Mouse (Mus musculus) MEL-GATA-1-ER (cell line): ENCODE results near the gene Pkd1.

ENCODE experiments used
- DNase-seq: peaks from one replicate; pipeline ENCODE4 v3.0.0-alpha.2; 2012; ENCODE audit warnings: low read depth; ENCODE audit errors: extremely low read depth

Pkd1 gene

DNA sequence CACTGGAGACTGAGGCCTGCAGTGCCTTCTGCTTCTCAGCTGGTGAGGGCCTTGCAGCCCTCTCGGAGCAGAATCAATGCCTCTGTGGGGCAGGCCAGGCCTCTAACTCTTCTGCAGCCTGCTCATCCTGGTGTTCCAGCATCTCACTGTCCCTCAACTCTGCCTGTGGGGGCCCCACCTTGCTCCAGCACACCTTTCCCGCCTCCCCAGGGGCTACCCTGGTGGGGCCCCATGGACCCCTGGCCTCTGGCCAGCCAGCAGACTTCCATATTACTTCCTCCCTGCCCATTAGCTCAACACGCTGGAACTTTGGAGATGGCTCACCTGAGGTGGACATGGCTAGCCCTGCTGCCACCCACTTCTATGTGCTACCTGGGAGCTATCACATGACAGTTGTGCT lies 15.5 kb downstream of the Pkd1 start:
- DNase-seq = no peak

DNA sequence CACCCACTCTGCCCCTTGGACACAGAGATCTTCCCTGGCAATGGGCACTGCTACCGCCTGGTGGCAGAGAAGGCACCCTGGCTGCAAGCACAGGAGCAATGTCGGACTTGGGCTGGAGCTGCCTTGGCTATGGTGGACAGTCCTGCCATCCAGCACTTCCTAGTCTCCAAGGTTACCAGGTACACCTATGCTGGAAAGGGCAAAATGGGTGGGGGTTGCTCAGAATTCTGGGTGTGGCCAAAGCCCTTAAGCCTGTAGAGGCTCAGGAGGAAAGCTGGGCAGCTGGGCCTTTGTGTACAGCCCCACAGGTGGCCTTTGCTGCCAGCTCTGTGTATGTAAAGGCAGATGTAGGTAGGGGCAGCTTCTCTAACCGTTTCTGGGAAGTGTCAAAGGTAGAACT lies 16.2 kb downstream of the Pkd1 start:
- no peak for DNase-seq

DNA sequence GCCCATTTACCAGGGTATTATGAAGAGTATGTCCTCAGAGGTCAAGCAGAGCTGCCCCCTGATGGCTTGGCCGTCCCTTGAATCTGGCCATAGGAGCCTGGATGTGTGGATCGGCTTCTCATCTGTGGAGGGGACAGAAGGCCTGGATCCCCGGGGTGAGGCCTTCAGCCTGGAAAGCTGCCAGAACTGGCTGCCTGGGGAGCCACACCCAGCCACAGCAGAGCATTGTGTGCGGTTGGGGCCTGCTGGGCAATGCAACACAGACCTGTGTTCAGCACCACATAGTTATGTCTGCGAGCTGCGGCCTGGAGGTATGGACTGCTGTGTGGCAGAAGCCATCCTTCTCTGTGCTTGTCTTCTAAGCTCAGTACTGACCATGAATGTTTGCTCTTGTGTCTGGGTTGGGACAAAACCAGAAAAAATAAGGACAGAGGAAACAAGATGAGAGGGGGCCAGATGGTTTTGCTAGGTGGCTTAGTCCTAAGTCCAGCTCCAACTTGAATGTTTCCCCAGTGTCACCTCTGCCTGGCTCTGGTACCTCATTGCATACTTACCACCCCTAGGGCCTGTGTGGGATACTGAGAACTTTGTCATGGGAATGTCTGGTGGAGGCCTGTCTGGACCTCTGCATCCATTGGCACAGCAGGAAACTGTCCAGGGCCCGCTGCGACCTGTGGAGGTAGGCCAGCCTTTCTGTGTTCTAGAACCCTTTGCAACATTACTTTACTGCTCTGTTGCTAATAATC lies 17.6 kb downstream of the Pkd1 start:
- DNase-seq = peak; percentile 54

DNA sequence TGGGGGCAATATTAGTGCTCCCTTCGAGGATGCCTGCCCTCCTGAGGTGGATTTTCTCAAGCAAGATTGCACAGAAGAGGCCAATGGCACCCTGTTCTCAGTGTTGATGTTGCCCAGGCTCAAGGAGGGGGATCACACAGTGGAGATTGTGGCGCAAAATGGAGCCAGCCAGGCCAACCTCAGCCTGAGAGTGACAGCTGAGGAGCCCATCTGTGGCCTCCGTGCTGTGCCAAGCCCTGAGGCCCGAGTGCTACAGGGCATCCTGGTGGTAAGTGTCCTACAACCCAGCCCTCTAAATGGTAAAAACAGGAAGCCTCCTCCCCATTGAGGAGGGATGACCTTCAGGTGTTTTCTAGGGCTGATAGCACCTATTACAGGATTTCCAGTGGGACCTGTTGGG lies 20.2 kb downstream of the Pkd1 start:
- DNase-seq = no peak

DNA sequence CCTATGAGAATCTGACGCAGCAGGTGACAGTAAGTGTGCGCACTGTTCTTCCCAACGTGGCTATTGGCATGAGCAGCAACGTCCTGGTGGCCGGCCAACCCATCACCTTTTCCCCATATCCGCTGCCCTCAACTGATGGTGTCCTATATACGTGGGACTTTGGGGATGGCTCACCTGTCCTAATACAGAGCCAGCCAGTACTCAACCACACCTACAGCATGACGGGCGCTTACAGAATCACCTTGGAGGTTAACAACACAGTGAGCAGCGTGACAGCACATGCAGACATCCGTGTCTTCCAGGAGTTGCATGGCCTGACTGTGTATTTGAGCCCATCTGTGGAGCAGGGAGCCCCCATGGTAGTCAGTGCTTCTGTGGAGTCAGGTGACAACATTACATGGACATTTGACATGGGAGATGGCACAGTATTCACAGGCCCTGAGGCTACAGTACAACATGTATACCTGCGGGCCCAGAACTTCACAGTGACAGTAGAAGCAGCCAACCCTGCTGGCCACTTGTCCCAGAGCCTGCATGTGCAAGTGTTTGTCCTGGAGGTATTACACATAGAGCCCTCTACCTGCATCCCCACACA lies 23.1 kb downstream of the Pkd1 start:
- DNase-seq = no peak

DNA sequence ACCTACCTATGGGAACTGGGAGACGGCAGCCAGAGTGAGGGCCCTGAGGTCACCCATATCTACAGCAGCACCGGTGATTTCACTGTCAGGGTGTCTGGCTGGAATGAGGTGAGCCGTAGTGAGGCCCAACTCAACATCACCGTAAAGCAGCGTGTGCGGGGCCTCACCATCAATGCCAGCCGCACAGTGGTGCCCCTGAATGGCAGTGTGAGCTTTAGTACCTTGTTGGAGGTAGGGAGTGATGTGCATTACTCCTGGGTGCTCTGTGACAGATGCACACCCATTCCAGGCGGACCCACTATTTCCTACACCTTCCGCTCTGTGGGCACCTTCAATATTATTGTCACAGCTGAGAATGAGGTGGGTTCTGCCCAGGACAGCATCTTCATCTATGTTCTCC lies 24.2 kb downstream of the Pkd1 start:
- DNase-seq = no peak

DNA sequence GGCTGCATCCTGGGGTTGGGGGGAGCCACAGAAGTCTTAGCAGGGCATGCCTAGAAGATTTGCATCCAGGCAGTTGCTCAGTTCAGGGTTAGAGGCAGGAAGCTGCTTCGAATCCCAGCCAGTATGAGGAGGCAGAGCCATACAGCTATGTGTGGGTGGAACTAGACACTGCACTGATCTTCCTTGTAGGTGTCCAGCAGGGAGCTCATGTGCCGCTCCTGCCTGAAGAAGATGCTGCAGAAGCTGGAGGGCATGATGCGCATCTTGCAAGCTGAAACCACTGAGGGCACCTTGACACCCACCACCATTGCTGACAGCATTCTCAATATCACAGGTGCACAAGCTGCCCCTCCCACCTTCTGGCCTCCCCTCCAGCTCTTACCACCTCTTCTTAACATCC lies 29.9 kb downstream of the Pkd1 start:
- no peak for DNase-seq

DNA sequence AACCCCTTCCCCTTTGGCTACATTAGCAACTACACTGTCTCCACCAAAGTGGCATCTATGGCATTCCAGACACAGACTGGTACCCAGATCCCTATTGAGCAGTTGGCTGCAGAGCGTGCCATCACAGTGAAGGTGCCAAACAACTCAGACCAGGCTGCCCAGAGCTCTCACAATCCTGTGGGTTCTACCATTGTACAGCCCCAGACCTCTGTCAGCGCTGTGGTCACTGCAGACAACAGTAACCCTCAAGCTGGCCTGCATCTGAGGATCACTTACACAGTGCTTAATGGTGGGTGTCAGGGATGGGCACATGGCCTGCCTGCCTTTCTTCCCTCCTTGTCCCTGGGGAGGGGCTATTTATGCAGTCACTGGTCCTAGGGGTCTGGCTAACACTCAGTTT lies 30.7 kb downstream of the Pkd1 start:
- DNase-seq = no peak

DNA sequence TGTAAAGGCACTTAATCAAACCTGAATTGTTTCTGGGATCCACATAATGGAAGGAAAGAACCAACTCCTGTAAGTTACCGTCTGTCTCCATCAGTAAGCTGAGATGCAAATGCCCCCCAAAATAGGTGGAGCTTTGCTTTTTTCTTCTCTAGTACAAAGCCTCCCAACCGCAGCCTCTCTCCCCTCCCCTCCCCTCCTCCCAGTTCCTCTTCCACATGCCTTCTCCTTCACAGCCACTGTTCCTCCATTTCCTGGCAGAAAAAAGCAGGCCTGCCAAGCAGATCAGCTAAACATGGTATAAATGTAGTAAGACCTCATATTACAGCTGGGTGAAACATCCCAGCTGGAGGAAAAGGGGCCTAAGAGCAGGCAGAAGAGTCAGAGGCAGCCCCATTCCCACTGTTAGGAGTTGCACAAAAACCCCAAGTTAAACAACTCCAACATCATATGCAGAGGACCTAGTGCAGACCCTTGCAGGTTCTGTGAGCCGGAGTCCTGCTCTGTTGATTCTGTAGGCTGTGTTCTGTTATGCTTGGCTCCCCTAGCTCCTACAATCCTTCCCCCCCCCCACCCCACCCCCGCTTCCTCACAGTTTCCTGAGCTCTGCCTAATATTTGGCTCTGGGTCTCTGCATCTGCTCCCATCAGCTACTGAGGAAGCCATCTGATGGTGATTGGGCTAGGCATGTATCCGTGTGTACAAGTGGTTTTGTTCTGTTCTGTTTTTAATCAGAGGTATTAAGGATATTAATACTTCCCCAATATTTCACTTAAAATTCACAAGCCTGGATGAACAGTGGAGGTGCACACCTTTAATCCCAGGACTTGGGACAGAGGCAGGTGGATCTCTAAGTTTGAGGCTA lies 34.2 kb downstream of the Pkd1 start:
- DNase-seq = peak; percentile 25

DNA sequence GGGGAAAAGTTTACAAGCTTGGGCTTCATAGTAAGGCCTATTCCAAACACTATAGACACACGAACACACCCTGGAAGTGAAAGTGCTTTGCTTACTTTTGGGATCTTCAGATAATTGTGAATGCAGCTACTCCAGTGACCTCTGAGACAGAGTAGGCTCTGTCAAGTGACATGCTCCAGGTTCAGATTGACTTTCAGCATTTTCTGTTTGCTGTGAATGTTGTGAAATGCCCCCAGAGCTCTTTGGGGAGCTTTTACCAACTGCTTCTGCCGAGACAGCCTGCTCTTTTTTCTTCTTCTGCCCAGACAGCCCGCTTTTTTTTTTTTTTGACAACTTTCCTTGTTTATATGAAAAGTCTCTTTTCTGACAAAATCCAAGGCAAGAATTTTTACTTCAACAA lies 34.9 kb downstream of the Pkd1 start:
- no peak for DNase-seq

DNA sequence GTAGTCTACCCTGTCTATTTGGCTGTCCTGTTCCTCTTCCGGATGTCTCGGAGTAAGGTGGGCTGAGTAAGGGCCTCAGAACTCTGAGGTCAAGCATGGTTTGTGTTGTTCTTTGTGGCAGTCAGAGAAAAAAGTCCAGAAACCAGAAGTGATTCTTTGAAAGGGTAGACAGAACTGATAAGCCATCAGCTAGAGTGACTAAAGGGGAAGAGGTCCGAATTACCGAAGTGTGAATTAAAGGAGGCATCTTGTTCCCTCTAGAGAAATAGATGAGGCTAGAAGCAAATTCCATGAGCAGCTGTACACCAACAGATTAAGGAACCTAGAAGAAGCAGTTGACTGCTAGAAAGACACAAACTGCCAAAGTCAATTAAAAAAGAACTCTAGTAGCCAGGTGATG lies 36.9 kb downstream of the Pkd1 start:
- peak; percentile 49 for DNase-seq

DNA sequence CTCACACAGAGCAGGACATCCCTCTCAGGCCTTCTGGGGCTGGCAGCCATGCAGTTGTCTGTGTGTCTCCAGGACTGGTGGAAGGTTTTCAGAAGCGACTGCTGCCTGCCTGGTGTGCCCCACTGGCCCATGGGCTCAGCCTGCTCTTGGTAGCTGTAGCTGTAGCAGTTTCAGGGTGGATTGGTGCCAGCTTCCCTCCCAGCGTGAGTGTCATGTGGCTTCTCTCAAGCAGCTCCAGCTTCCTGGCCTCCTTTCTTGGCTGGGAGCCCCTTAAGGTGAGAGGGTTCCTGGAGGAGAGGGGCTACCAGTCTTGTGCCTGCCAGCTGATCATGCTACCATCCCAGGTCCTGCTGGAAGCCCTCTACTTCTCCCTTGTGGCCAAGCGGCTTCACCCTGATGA lies 41.3 kb downstream of the Pkd1 start:
- no peak for DNase-seq

DNA sequence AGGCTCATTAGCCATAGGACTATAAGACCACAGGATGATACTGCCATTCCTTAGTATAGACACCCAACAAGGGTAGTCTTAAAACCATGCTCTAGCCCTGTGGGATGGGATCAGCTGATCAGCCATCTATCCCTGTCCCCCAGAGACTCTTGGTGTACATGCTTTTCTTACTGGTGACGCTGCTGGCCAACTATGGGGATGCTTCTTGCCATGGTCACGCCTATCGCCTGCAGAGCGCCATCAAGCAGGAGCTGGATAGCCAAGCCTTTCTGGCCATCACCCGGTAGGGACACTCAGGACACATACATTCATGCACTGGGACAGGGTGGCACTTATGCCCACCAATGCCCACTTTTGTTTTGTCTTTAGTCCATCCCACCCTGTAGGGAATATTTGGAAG lies 42.1 kb downstream of the Pkd1 start:
- DNase-seq = no peak

DNA sequence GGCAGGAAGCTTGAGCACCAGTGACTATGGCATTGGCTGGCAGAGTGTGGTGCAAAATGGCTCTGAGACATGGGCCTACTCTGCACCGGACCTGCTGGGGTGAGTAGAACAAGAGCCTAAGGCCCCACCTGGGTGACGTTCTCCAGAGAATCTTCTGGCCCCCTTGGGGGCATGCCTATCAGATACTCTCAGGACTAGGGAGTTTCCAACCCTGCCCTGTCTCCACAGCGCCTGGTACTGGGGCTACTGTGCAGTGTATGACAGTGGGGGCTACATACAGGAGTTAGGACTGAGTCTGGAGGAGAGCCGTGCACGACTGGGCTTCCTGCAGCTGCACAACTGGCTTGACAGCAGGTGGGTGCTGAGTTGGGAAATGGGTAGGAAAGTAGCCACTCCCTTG lies 43.6 kb downstream of the Pkd1 start:
- DNase-seq = no peak

DNA sequence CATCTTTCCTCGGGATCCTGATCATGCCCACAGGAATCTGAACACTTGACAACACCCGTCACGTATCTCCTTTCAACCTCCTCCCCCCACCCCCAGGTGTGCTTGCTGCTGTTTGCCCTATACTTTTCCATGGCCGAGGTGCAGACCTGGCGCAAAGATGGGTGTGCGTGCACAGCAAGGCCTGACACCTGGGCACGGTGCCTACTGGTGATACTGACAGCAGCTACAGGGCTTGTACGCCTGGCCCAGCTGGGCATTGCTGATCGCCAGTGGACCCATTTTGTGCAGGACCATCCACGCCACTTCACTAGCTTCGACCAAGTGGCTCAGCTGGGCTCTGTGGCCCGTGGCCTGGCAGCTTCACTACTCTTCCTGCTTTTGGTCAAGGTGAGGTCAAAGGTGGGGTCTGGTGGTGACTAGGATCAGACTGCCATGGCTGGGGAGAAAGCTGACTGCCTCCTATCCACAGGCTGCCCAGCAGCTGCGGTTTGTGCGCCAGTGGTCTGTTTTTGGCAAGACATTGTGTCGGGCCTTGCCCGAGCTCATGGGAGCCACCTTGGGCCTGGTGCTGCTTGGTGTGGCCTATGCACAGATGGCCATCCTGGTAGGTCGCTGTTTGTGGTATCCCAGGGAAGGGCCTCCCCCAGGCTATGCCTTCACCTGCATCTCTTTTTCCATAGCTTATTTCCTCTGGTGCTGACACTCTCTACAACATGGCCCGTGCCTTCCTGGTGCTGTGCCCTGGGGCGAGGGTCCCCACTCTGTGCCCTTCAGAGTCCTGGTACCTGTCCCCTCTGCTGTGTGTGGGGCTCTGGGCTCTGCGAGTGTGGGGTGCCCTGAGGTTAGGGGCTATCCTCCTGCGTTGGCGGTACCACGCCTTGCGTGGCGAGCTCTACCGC lies 44.6 kb downstream of the Pkd1 start:
- DNase-seq = no peak

DNA sequence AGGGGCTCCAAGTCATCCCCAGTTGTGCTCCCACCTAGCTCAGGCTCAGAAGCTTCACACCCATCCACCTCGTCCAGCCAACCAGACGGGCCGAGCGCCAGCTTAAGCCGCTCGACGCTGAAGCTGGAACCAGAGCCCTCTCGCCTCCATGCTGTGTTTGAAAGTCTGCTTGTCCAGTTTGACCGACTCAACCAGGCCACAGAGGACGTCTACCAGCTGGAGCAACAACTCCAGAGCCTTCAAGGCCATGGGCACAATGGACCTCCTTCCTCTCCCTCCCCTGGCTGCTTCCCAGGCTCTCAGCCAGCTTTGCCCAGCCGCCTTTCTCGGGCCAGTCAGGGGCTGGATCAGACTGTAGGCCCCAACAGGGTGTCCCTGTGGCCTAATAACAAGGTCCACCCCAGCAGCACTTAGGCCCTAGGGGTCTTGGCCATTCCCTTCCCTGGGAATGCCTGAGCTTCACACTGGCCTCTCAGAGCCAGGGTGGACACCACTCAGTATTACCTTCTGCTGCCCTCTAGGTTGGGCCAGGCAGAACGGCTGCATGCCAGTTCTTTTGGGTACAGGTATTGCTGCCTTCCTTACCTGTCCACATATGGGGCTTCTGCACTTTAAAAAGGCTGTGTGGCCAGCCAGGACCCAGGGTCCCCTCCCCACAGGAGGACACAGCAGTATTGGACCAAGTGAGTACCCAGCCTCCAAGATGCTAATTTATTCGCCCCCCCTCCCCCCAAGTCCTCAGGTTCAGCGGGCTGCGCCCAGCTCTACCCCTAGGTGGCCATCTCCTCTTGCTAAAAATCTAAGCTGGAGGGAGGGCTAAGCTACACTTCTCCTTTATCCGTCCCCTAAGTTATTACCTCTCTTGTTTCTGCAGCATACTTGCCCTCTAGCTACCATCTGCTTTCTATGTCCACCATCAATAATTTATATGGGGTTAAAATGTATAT lies 45.8 kb downstream of the Pkd1 start:
- no peak for DNase-seq

DNA sequence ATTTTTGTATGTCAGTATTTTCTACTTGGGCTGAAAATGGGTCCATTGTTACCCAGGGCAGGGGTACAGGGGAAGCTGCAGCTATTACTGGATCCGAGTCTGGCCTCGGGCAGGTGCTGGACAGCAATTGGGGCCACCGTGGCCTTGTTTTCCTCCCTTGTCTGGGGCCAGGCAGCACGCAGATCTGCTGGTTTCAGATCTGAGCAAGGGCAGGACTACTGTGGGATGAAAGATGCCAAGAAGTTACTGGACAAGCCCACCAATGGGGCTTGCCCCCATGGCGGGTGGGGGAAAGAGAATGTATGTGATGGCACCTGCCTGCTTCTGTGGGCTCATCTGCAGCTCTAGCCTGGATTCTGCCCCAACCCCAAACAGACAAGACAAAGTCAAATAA lies 46.4 kb downstream of the Pkd1 start:
- no peak for DNase-seq

DNA sequence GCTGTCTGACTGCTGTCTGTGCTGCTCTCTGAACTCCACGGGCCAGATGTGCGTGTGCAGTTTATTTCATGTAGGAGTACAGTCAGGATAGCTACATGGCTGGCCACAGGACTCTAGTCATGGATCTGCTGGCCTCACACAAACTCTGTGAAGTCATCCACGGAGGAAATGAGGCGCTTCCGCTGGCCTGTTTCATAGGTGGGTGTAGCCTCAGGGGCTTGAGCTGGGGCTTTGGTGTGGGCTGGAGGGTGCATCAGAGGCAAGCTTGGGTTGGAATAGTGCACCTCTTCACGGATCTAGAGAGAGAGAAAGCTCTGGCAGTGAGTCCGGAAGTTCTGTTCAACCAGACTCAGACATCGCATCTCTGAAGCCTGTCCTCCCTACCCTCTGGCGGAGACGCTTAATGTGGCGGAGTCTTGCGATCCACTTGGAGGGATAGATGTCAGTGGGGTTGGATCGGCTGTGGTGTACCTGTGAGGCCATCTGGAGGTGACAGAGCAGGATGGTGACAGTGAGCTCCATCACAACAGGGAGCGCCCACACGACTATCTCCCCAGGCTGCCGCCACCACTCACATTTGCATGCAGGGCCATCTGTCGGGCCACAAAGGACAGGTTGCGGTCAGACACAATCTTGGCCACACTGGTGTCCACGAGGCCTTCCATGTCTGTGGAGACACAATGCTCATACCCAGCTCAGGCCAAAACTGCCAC lies 47.0 kb downstream of the Pkd1 start:
- DNase-seq = no peak

DNA sequence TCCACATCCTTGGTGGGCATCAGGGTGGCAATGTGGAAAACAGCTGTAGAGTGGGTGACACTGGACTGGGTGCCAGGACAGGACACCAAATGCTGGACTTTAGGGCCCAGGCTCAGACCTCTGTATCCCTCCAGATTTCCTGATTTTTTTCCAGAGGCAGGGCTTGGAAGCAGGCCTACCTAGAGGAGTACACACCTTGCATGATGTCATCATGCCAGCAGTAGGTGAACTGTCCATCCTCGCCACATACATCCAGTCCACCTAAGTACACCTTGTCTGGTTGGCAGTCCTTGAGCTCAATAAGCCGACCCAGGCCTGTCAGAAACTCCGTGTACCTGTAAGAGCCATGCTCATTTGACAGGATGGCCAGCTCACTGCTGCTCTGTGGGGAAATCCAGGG lies 48.4 kb downstream of the Pkd1 start:
- no peak for DNase-seq

DNA sequence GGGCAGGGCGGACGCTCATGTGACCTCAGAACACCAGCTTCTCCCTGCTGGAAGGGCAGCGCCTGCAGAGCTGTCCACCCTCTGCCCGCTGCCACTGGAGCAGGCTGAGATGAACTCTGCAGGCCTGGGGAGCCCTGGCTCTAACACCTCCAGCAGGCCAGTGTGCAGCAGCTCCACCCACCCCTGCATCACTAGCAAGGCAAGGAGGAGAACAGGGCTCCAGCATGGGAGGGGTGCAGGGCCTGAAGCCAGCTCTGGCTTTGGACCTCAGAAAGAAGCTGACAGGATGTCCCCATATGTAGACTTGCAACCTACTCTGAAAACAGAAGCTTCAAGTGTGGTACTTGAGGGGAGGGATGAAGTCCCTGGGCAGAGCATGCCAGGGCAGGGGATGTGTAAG lies 50.9 kb downstream of the Pkd1 start:
- DNase-seq = no peak
